Mouse (Mus musculus) forebrain, embryonic 14.5 days (tissue): ENCODE measurements around the gene Wipf1. TPM values are rescaled to one million over a fixed set of nuclear protein-coding genes. Genes with fewer than 3 reads are reported as not detected.

ENCODE experiments used
- ATAC-seq: fragments of 200-750 bp; cut with Nextera tagmentation; 2 replicates; pipeline ENCODE4 v1.8.0; 2017; ENCODE audit warnings: mild to moderate bottlenecking, moderate library complexity
- DNase-seq: peaks from one replicate; pipeline ENCODE4 v3.0.0-alpha.2; 2015; ENCODE audit warnings: low spot score
- H3K27ac ChIP-seq: fragments of 300-500 bp; sonication (generic); 2 replicates; pipeline ENCODE4 v1.5.1; 2014; ENCODE audit warnings: low read depth, mild to moderate bottlenecking, control low read depth, low read length, moderate library complexity
- H3K27me3 ChIP-seq: fragments of 300-500 bp; sonication (generic); replicated peaks from 2 replicates; pipeline ENCODE4 v1.6.1; 2014; ENCODE audit warnings: low read length, control low read depth, mixed read lengths; ENCODE audit not compliant: control insufficient read depth, insufficient read depth
- H3K36me3 ChIP-seq: fragments of 300-500 bp; sonication (generic); 2 replicates; pipeline ENCODE4 v1.6.1; 2014; ENCODE audit warnings: low read length, control low read depth; ENCODE audit not compliant: control insufficient read depth, insufficient read depth
- H3K4me1 ChIP-seq: fragments of 300-500 bp; sonication (generic); 2 replicates; pipeline ENCODE4 v1.6.1; 2014; ENCODE audit warnings: antibody characterized with exemption, low read length, control low read depth; ENCODE audit not compliant: control insufficient read depth, insufficient read depth
- H3K4me2 ChIP-seq: fragments of 300-500 bp; sonication (generic); 2 replicates; pipeline ENCODE4 v1.6.1; 2014; ENCODE audit warnings: mild to moderate bottlenecking, control low read depth, low read length
- H3K4me3 ChIP-seq: fragments of 300-500 bp; sonication (generic); 2 replicates; pipeline ENCODE4 v1.5.1; 2014; ENCODE audit warnings: low read depth, low read length, control low read depth
- H3K9ac ChIP-seq: fragments of 300-500 bp; sonication (generic); 2 replicates; pipeline ENCODE4 v1.6.1; 2014; ENCODE audit warnings: mild to moderate bottlenecking, low read length, control low read depth, moderate library complexity
- H3K9me3 ChIP-seq: fragments of 300-500 bp; sonication (generic); replicated peaks from 2 replicates; pipeline ENCODE4 v1.6.1; 2016; ENCODE audit warnings: low read length, control low read depth, mixed read lengths; ENCODE audit not compliant: control insufficient read depth
- WGBS: fragments of 180-500 bp; shearing (Covaris S2); extraction: QIAGEN DNeasy Blood & Tissue Kit; methylation state at CpG from one replicate; pipeline ENCODE4 v1.1.7; 2014; 5-methylcytosine and 5-hydroxymethylcytosine counted together
- polyA plus RNA-seq: library from polyadenylated mRNA; unstranded; fragments of >200 nt; fragmentation: Nextera tagmentation; extraction: Ambion mirVana; gene quantifications from 2 replicates; pipeline ENCODE4 v1.2.1, GENCODE M21; 2014

The Wipf1 gene
- polyA plus RNA-seq, 1 experiment from 2014 or later, result 2.5 TPM

- Histone ChIP-seq H3K4me3 (no peak overlapping the region), H3K27ac (no peak overlapping the region), H3K36me3 (no peaks in the 10 kb centered on the region), H3K27me3 (no peaks in the 10 kb centered on the region), H3K9me3 (no peaks in the 10 kb centered on the region), H3K4me1 (0 out of 2 replicates have a peak, but pooled peaks cover 2% of the 10 kb centered on the region), H3K9ac (no peak overlapping the region), H3K4me2 (no peak overlapping the region)
- WGBS, result 82% methylated on average over 5 of the region's 5 CpGs
- DNase-seq, result no peak
- ATAC-seq, result no peak
These were observed 10.6 kb downstream of the Wipf1 start for GRCm38 (mm10) chr2:73518966-73519365.

DNA sequence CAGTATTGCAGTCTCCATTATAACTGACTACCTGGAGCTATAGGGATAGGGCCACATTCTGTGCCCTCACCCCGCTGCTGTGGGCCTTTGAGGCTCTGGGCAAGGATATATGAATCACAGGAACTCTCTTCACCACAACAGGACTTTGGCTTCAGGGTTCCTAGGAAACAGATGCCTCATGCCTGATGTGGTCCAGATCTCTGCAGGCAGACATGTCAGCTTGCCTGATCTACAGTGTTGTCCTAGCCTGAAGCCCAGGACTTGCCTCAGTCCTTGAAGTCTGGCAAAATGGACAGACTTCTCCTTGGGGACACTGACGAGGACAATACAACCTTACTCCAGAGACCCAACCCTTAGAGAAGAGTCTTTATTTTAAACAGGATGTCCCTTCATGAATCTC lies 11.2 kb downstream of the Wipf1 start:
- Histone ChIP-seq H3K9me3 (no peaks in the 10 kb centered on the region), H3K36me3 (no peaks in the 10 kb centered on the region), H3K4me3 (no peak overlapping the region), H3K27ac (no peak overlapping the region), H3K4me2 (no peak overlapping the region), H3K4me1 (0 out of 2 replicates have a peak, but pooled peaks cover 2% of the 10 kb centered on the region), H3K9ac (no peak overlapping the region), H3K27me3 (no peaks in the 10 kb centered on the region)
- WGBS, result 96% methylated on average over 2 of the region's 2 CpGs
- DNase-seq, result no peak
- no peak for ATAC-seq

- Histone ChIP-seq H3K9me3 (no peaks in the 10 kb centered on the region), H3K4me2 (no peak overlapping the region), H3K27ac (no peak overlapping the region), H3K4me1 (no peaks in the 10 kb centered on the region), H3K4me3 (no peak overlapping the region), H3K36me3 (no peaks in the 10 kb centered on the region), H3K9ac (no peak overlapping the region), H3K27me3 (no peaks in the 10 kb centered on the region)
- no peak for DNase-seq
- no peak for ATAC-seq
- WGBS, result 93% methylated on average over 6 of the region's 6 CpGs
These were observed 15.4 kb downstream of the Wipf1 start for GRCm38 (mm10) chr2:73514178-73514577.

DNA sequence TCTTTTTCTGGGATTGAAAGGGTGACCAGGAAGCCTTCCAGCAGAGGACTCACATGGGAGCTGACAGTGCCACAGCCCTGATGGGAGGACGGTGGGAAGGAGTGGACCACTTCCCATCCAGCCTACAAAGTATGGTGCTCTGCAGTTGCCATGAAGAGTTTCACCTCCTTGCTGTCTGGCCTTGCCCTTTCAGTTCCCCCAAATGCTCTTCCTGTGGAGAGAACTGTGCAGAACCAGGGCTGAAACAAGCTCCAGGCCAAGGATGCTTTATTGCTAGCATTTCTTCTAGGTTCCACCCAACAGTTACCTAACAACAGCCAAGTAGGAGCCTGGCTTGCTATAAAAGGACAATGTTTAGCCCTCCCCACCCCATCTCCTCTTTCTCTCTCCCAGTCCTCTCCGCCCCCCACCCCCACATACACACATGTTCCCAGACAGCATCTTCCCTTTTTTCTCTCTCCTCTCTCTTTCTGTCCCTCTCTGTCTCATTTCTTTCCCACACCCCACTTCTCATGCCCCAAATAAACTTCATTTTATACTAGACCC lies 16.3 kb downstream of the Wipf1 start:
- Histone ChIP-seq H3K9ac (no peak overlapping the region), H3K36me3 (no peaks in the 10 kb centered on the region), H3K9me3 (no peaks in the 10 kb centered on the region), H3K27ac (no peak overlapping the region), H3K4me3 (no peak overlapping the region), H3K4me2 (no peak overlapping the region), H3K4me1 (no peaks in the 10 kb centered on the region), H3K27me3 (no peaks in the 10 kb centered on the region)
- DNase-seq (no peak), ATAC-seq (no peak)
- WGBS, result 86% methylated on average over 2 of the region's 2 CpGs

GRCm38 (mm10) chr2:73512044-73512443 lies 17.5 kb downstream of the Wipf1 start:
- no peaks in the 10 kb centered on the region for H3K36me3 ChIP-seq
- no peak overlapping the region for H3K27ac ChIP-seq
- no peak for ATAC-seq
- DNase-seq, result no peak
- H3K27me3 ChIP-seq, result no peaks in the 10 kb centered on the region
- H3K9me3 ChIP-seq, result no peaks in the 10 kb centered on the region
- 95% methylated on average over 3 of the region's 3 CpGs for WGBS
- H3K9ac ChIP-seq, result no peak overlapping the region
- H3K4me2 ChIP-seq, result no peak overlapping the region
- H3K4me1 ChIP-seq, result no peaks in the 10 kb centered on the region
- no peak overlapping the region for H3K4me3 ChIP-seq

GRCm38 (mm10) chr2:73510731-73511360 lies 18.7 kb downstream of the Wipf1 start:
- no peaks in the 10 kb centered on the region for H3K9me3 ChIP-seq
- ATAC-seq, result no peak
- 89% methylated on average over 7 of the region's 7 CpGs for WGBS
- H3K27me3 ChIP-seq, result no peaks in the 10 kb centered on the region
- no peak for DNase-seq
- no peak overlapping the region for H3K4me3 ChIP-seq
- no peaks in the 10 kb centered on the region for H3K4me1 ChIP-seq
- no peak overlapping the region for H3K27ac ChIP-seq
- H3K9ac ChIP-seq, result no peak overlapping the region
- no peaks in the 10 kb centered on the region for H3K36me3 ChIP-seq
- H3K4me2 ChIP-seq, result no peak overlapping the region

DNA sequence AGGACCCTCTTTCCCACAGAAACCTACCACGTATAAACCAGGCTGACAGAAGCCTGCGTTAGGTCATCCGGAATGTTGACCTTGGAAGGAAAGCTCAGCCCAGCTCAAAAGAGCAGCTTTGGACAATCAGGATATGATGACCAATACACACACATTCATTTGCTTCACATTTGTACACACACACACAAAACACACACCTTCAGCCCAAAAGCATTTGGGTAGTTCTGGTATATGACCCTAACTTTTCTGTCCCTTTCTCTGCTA lies 19.6 kb downstream of the Wipf1 start:
- Histone ChIP-seq H3K27me3 (no peaks in the 10 kb centered on the region), H3K4me1 (no peaks in the 10 kb centered on the region), H3K9me3 (no peaks in the 10 kb centered on the region), H3K9ac (no peak overlapping the region), H3K4me3 (no peak overlapping the region), H3K27ac (no peak overlapping the region), H3K4me2 (no peak overlapping the region), H3K36me3 (no peaks in the 10 kb centered on the region)
- DNase-seq (no peak), ATAC-seq (no peak)
- 93% methylated on average over 3 of the region's 3 CpGs for WGBS

DNA sequence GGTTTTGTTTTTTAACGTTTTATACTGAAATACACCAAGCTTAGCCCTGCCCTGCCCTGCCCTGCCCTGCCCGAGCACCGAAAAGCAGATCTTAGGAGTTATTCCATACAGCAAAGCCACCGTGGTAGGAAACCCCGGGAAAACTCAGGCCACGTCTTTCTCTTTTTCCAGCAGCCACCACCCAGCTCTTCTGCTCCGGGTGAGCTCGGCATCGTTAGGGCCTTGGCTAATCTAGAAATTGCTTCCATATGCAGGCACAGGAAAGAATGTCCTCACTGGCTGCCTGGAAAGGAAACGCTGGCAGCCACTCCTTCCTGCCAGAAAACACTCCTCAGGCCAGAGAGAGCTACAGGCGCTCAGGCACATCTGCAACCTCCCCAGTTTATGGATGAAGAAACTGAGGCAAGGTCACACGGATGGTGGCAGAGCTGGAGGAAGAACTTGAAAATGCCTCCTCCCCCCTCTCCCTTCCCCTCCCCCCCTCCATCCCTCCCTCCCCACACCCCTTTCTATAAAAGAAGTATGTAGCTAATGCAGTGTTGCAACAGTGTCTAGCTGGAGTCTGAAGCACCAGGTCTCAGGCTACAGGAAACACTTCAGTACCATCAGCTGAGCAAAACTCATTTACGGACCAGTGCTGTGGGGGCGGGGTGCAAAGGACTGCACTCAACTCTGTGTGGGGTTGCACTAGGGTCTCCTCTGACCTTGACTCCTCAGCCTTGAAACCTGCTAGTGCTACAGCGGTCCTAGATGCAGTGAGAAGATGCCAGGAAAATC lies 20.1 kb downstream of the Wipf1 start:
- ATAC-seq (no peak), DNase-seq (no peak)
- H3K36me3 ChIP-seq, result no peaks in the 10 kb centered on the region
- H3K4me2 ChIP-seq, result no peak overlapping the region
- H3K4me1 ChIP-seq, result no peaks in the 10 kb centered on the region
- 71% methylated on average over 15 of the region's 15 CpGs for WGBS
- H3K4me3 ChIP-seq, result no peak overlapping the region
- no peak overlapping the region for H3K27ac ChIP-seq
- no peak overlapping the region for H3K9ac ChIP-seq
- H3K27me3 ChIP-seq, result no peaks in the 10 kb centered on the region
- no peaks in the 10 kb centered on the region for H3K9me3 ChIP-seq

GRCm38 (mm10) chr2:73507886-73508285 lies 21.6 kb downstream of the Wipf1 start:
- DNase-seq, result no peak
- Histone ChIP-seq H3K36me3 (no peaks in the 10 kb centered on the region), H3K4me3 (no peak overlapping the region), H3K4me2 (no peak overlapping the region), H3K4me1 (no peaks in the 10 kb centered on the region), H3K27ac (no peak overlapping the region), H3K9me3 (no peaks in the 10 kb centered on the region), H3K27me3 (no peaks in the 10 kb centered on the region), H3K9ac (no peak overlapping the region)
- no peak for ATAC-seq
- WGBS, result 83% methylated on average over 7 of the region's 7 CpGs
